Mouse (Mus musculus) CH12.LX (cell line): Measurements from ENCODE around the gene 5730522E02Rik. TPM values are rescaled to one million over a fixed set of nuclear protein-coding genes. Genes with fewer than 3 reads are reported as not detected.

Experiments used
- DNase-seq: peaks from one replicate; pipeline ENCODE4 v3.0.0-alpha.2; 2013; ENCODE audit errors: extremely low read depth
- H3K27ac ChIP-seq: 2 replicates; pipeline ENCODE4 v1.5.1; 2012; ENCODE audit warnings: low read depth, mild to moderate bottlenecking, control low read depth, moderate library complexity; ENCODE audit not compliant: insufficient read depth
- H3K27me3 ChIP-seq: replicated peaks from 2 replicates; pipeline ENCODE3; 2012; ENCODE audit warnings: inconsistent platforms
- H3K36me3 ChIP-seq, 2 experiments: replicated peaks in 1 of 2; 2 replicates each; pipeline versions ENCODE3 to v1.6.1; 2012; ENCODE audit warnings: inconsistent platforms in 1 of 2, low read length in 1 of 2, mild to moderate bottlenecking in 1 of 2, mixed read lengths in 1 of 2, moderate library complexity in 1 of 2; ENCODE audit not compliant: control insufficient read depth in 1 of 2, insufficient read depth in 1 of 2
- H3K4me1 ChIP-seq, 2 experiments: 2 replicates each; pipeline ENCODE4 v1.6.1; 2012; ENCODE audit warnings: inconsistent platforms in 1 of 2, moderate library complexity in 1 of 2; ENCODE audit not compliant: insufficient read depth in 2 of 2, control insufficient read depth in 1 of 2
- H3K4me2 ChIP-seq: 2 replicates; pipeline ENCODE4 v1.6.1; 2012; ENCODE audit warnings: low read depth, mild to moderate bottlenecking, control low read depth; ENCODE audit not compliant: poor library complexity, insufficient read depth, severe bottlenecking
- H3K4me3 ChIP-seq, 3 experiments: fragments of 150-350 bp in 1 of 3; sonication (generic) in 1 of 3; replicated peaks in 1 of 3; 2 replicates each; pipeline versions ENCODE3 to v1.5.1; 2011 to 2012; ENCODE audit warnings: low read depth in 2 of 3, low read length in 2 of 3, mild to moderate bottlenecking in 2 of 3, moderate library complexity in 2 of 3, control low read depth in 1 of 3, improper control_type of control experiment in 1 of 3, inconsistent platforms in 1 of 3, mixed read lengths in 1 of 3; ENCODE audit not compliant: poor library complexity in 1 of 3
- H3K79me2 ChIP-seq: replicated peaks from 2 replicates; pipeline ENCODE4 v1.6.1; 2012; ENCODE audit warnings: mild to moderate bottlenecking, moderate library complexity; ENCODE audit not compliant: control insufficient read depth, poor library complexity, insufficient read depth, severe bottlenecking; ENCODE audit errors: extremely low read depth
- H3K9ac ChIP-seq: 2 replicates; pipeline ENCODE4 v1.6.1; 2012; ENCODE audit warnings: low read depth, mild to moderate bottlenecking, control low read depth, moderate library complexity; ENCODE audit not compliant: insufficient read depth
- H3K9me3 ChIP-seq: replicated peaks from 2 replicates; pipeline ENCODE3; 2012; ENCODE audit warnings: low read length, inconsistent platforms, mixed read lengths
- BHLHE40 ChIP-seq: IDR thresholded peaks from 2 replicates; pipeline ENCODE4 v1.6.1; 2011; ENCODE audit warnings: mild to moderate bottlenecking, low read depth, low read length, improper control_type of control experiment
- CHD1 ChIP-seq: IDR thresholded peaks from 2 replicates; pipeline ENCODE4 v1.6.1; 2012; ENCODE audit warnings: low read depth, low read length, improper control_type of control experiment, inconsistent platforms
- CTCF ChIP-seq, 2 experiments: IDR thresholded peaks in 1 of 2; conservative IDR thresholded peaks in 1 of 2; 2 replicates each; pipeline ENCODE4 v1.5.1; 2011 to 2012; ENCODE audit warnings: low read depth in 2 of 2, low read length in 2 of 2, improper control_type of control experiment in 1 of 2, inconsistent platforms in 1 of 2, mild to moderate bottlenecking in 1 of 2, moderate library complexity in 1 of 2
- E2F4 ChIP-seq: IDR thresholded peaks from 2 replicates; pipeline ENCODE4 v1.6.1; 2011; ENCODE audit warnings: low read depth, low read length, improper control_type of control experiment; ENCODE audit not compliant: insufficient replicate concordance
- EP300 ChIP-seq: IDR thresholded peaks from 2 replicates; pipeline ENCODE4 v1.6.1; 2011; ENCODE audit warnings: low read length, improper control_type of control experiment
- HCFC1 ChIP-seq: IDR thresholded peaks from 2 replicates; pipeline ENCODE4 v1.6.1; 2012; ENCODE audit warnings: low read depth, mild to moderate bottlenecking, inconsistent platforms, low read length, improper control_type of control experiment
- IRF4 ChIP-seq: IDR thresholded peaks from 2 replicates; pipeline ENCODE4 v1.6.1; 2014; ENCODE audit warnings: low read depth, mild to moderate bottlenecking, inconsistent platforms, low read length, improper control_type of control experiment
- MAFK ChIP-seq: IDR thresholded peaks from 2 replicates; pipeline ENCODE4 v1.6.1; 2011; ENCODE audit warnings: low read length, improper control_type of control experiment; ENCODE audit not compliant: insufficient replicate concordance
- NELFE ChIP-seq: IDR thresholded peaks from 2 replicates; pipeline ENCODE4 v1.6.1; 2011; ENCODE audit warnings: low read depth, low read length, improper control_type of control experiment
- POLR2A ChIP-seq: IDR thresholded peaks from 2 replicates; pipeline ENCODE4 v1.6.1; 2011; ENCODE audit warnings: low read depth, mild to moderate bottlenecking, improper control_type of control experiment, low read length
- POLR2AphosphoS2 ChIP-seq: IDR thresholded peaks from 2 replicates; pipeline ENCODE4 v1.6.1; 2011; ENCODE audit warnings: low read depth, low read length, improper control_type of control experiment
- RAD21 ChIP-seq: IDR thresholded peaks from 2 replicates; pipeline ENCODE4 v1.6.1; 2011; ENCODE audit warnings: low read depth, mild to moderate bottlenecking, low read length, improper control_type of control experiment, moderate library complexity
- RCOR1 ChIP-seq: conservative IDR thresholded peaks from 2 replicates; pipeline ENCODE4 v1.6.1; 2012; ENCODE audit warnings: low read depth, mild to moderate bottlenecking, inconsistent platforms, low read length, improper control_type of control experiment
- SMC3 ChIP-seq: IDR thresholded peaks from 2 replicates; pipeline ENCODE4 v1.6.1; 2011; ENCODE audit warnings: low read depth, low read length, improper control_type of control experiment
- USF2 ChIP-seq: conservative IDR thresholded peaks from 2 replicates; pipeline ENCODE4 v1.6.1; 2011; ENCODE audit warnings: low read depth, low read length, improper control_type of control experiment
- ZC3H11A ChIP-seq: IDR thresholded peaks from 2 replicates; pipeline ENCODE4 v1.6.1; 2012; ENCODE audit warnings: low read depth, mild to moderate bottlenecking, inconsistent platforms, low read length, improper control_type of control experiment
- dilution Hi-C: fragments of 300-500 bp; cut with MboI; formaldehyde crosslinking; loops from 2 replicates; pipeline ENCODE4 v1.14.3; 2020; ENCODE audit warnings: low sequenced_read_pairs; ENCODE audit not compliant: extremely low pct_unique_long_range_greater_than_20kb, extremely low pct_ligation_motif_present
- in situ Hi-C: fragments of 300-500 bp; cut with MboI; formaldehyde crosslinking; loops from 3 replicates; pipeline ENCODE4 v1.14.3; 2019; ENCODE audit warnings: low sequenced_read_pairs, low pct_ligation_motif_present, low pct_unique_long_range_greater_than_20kb, mixed read lengths
- polyA plus RNA-seq: library from polyadenylated mRNA; unstranded; fragments of >175 nt; gene quantifications from 2 replicates; pipeline ENCODE4 v1.2.1, GENCODE M21; 2012; ENCODE audit warnings: low read depth; ENCODE audit not compliant: insufficient read length
- total RNA-seq, 2 experiments: library from RNA; depleted of rRNA; stranded (reverse); fragments of 300-350 nt in 1 of 2; fragments of >200 nt in 1 of 2; gene quantifications; 2 replicates each; pipeline ENCODE4 v1.2.3; 2012 to 2014

5730522E02Rik gene
- total and polyA plus RNA-seq, 3 experiments, result not detected

DNA sequence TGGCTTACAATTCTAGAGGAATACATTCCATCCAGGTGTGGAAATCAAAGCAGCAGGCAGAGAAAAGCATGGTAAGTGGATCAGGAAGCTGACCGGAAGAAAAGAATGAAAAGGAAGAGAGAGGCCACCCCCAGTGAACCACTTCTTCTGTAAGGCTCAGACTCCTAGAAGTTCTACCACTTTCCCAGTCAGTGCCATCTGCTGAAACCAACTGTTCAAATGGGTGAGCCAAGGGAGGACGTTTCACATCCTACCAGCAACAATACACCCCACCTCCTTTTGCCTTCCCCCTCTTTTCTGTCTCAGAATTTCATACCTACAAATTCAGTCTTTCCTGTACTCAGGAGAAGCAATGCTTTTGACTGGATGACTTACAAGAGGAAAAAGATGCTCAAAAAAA, 197.0 kb downstream of the 5730522E02Rik start:
- dilution Hi-C loops, result no loop called here
- no peaks in the 10 kb centered on the region for H3K79me2 ChIP-seq

DNA sequence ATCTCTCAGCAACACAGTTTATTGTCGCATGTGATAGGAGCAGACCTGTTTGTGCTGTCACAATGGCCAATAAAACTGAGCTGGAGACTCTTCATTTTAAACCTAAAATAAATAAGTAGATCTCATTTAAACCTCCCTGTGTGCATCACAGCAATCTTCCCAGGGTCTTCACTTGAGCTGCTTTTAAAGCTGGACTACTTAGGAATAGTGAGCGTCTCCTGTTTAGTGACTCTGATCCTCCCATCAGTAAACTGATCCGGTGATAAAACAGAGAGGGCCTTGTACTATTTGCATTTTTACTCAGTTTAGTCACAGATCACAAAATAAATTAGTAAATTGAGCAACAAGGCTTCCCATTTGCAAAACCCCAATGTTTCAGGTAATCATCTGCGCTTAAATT, 206.5 kb downstream of the 5730522E02Rik start:
- DNase-seq, result no peak
- Histone ChIP-seq H3K4me1 (peaks cover 3 to 4% of the 10 kb centered on the region in 2 experiments; a peak in 2 of 4 replicates), H3K79me2 (no peaks in the 10 kb centered on the region), H3K9ac (no peak overlapping the region), H3K27me3 (no peaks in the 10 kb centered on the region), H3K4me2 (no peak overlapping the region), H3K9me3 (no peaks in the 10 kb centered on the region), H3K27ac (no peak overlapping the region), H3K36me3 (no peaks in the 10 kb centered on the region), H3K4me3 (no peak overlapping the region)
- dilution Hi-C loops, result no loop called here
- in situ Hi-C loops, result no loop called here
- TF ChIP-seq IRF4, result no peak
- TF ChIP-seq POLR2A, result no peak
- TF ChIP-seq CHD1, result no peak
- no peak for TF ChIP-seq RAD21
- TF ChIP-seq ZC3H11A, result no peak
- TF ChIP-seq POLR2AphosphoS2, result no peak
- no peak for TF ChIP-seq NELFE
- TF ChIP-seq EP300, result no peak
- no peak for TF ChIP-seq BHLHE40
- no peak for TF ChIP-seq SMC3
- TF ChIP-seq CTCF (conservative IDR thresholded peaks at IDR 0.05 in 1 of 2, IDR thresholded peaks at IDR 0.05 in 1 of 2; ENCODE audit: low read depth in 2 of 2, low read length in 2 of 2), result no peak

More for the DNA sequence above, 197.0 kb downstream of the 5730522E02Rik start:
- Histone ChIP-seq H3K27ac (no peak overlapping the region), H3K4me1 (no peaks in the 10 kb centered on the region), H3K4me3 (no peak overlapping the region), H3K27me3 (no peaks in the 10 kb centered on the region), H3K9me3 (no peaks in the 10 kb centered on the region), H3K36me3 (no peaks in the 10 kb centered on the region), H3K4me2 (no peak overlapping the region), H3K9ac (no peak overlapping the region)
- no peak for DNase-seq
- TF ChIP-seq E2F4, result no peak
- no peak for TF ChIP-seq USF2
- no peak for TF ChIP-seq HCFC1
- in situ Hi-C loops, result no loop called here

DNA sequence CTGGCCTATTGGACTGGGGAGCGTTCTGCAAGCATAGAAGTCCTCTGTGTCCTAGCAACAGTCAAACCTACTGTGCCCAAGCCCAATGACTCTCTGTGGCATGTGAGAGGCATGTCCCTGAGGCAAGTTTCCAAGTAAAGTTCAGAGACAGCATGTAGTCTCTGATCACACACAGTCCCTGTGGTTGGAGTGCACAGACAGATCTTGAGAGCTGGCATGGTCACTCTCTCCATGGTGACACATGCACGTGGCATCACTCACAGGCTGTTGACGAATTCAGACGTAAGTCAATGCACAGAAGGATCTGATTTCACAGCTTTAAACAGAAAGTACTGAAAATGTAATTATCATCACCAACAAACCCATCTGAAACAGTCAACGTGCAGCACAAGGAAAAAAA, 210.8 kb downstream of the 5730522E02Rik start:
- no peak overlapping the region for H3K4me3 ChIP-seq
- dilution Hi-C loops (no loop called here), in situ Hi-C loops (no loop called here)
- no peak overlapping the region for H3K9ac ChIP-seq
- no peaks in the 10 kb centered on the region for H3K27me3 ChIP-seq
- H3K9me3 ChIP-seq, result no peaks in the 10 kb centered on the region
- H3K4me2 ChIP-seq, result no peak overlapping the region
- no peak for TF ChIP-seq CHD1
- TF ChIP-seq IRF4, result no peak
- TF ChIP-seq RCOR1, result no peak
- TF ChIP-seq MAFK, result no peak
- no peak for TF ChIP-seq RAD21
- H3K36me3 ChIP-seq, result no peaks in the 10 kb centered on the region
- H3K27ac ChIP-seq, result no peak overlapping the region
- H3K4me1 ChIP-seq, result peaks cover 3 to 4% of the 10 kb centered on the region in 2 experiments; a peak in 2 of 4 replicates
- no peak for DNase-seq
- no peaks in the 10 kb centered on the region for H3K79me2 ChIP-seq
